Mouse (Mus musculus) retina, embryonic 14.5 days (tissue): ENCODE results near the gene Cdca3.

Experiments
- DNase-seq: peaks from one replicate; pipeline ENCODE4 v3.0.0-alpha.2; 2015; ENCODE audit warnings: low spot score

Cdca3 gene

GRCm38 (mm10) chr6:124865766-124866362, 36.5 kb downstream of the Cdca3 start:
- no peak for DNase-seq

- no peak for DNase-seq
Measured at GRCm38 (mm10) chr6:124866560-124866959, 37.2 kb downstream of the Cdca3 start.

- DNase-seq = no peak
Measured at GRCm38 (mm10) chr6:124874348-124874747, 45.0 kb downstream of the Cdca3 start.

DNA sequence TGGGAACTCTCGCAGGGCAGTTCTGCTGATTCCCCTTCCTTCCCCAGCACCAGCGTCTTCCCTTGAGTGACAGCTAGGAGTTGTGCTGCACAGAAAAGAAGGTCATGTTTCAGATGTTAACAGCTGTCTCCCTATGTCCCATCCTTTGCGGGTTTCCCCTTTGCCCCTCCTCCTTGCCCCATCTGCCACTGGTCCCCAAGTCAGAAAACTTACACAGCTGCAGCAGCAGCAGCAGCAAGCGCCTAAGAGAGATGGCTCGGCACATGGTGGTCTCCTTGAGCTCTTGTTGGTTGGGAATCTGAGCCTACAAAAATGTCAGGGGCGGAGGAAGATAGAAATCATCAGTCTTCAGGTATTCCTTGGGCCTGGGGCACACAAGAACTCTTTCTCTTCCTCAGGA, 50.0 kb downstream of the Cdca3 start:
- DNase-seq = no peak

DNA sequence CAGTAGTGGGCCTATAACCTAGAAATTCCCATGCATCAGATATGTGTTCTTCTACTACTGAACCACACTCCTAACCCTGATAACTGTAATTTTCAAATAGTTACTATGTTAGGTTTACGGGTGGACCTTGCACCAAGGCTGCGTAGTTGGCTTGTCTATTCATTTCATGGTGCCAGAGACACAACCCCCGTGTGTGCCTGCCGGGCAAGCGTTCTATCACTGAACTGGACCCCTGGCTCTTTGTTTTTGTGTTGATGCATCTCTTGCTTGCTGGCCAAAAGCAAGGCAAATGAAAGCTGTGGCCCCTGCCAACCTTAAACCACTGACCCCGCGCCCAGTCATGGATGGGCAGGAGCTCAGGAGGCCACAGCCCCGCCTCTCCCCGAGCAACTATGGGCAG, 52.5 kb downstream of the Cdca3 start:
- DNase-seq = no peak
